Mouse (Mus musculus): ENCODE data around the gene Tmem135. TPM values are rescaled to one million over a fixed set of nuclear protein-coding genes. Genes with fewer than 3 reads are reported as not detected.

The Tmem135 gene
- polyA plus RNA-seq, 1 experiment from 2014 or later = 41.6 TPM

DNA sequence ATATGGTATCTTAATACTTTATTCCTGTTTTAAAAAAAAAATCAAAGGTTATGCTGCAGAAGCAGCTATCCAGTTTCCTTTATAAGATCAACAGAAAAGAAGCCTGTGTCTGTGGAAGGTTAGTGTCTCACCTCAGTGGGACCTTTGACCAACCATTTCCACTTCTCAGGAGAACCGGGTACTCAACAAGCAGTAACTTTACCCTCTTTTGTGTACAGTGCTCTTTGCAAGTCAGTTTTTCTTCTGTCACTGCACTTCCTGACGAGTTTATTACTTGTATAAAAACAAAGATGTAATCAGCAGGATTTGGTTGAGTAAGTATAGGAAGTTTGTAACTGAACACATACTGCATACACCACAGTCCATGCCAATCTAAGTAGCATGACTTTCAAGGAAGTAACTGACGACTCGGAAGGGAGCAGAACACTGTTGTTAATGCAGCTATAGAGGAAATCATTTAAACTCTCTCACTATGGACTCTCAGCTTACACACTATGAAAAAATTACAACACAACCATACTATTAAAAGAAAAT, 168.0 kb downstream of the Tmem135 start:
- Histone ChIP-seq H3K9ac (ENCODE audit: low read depth, low read length) (no peak overlapping the region), H3K4me1 (replicated peaks; ENCODE audit: insufficient read depth, low read length) (peaks cover 4% of the 10 kb centered on the region), H3K27me3 (ENCODE audit: insufficient read depth, low read length) (no peaks in the 10 kb centered on the region), H3K4me2 (ENCODE audit: low read length) (no peak overlapping the region), H3K36me3 (ENCODE audit: insufficient read depth, low read length) (no peaks in the 10 kb centered on the region), H3K27ac (0 out of 2 replicates have a peak overlapping the region, but pooled peaks have one; percentile 25), H3K4me3 (replicated peaks; ENCODE audit: low read depth, low read length) (no peak overlapping the region), H3K9me3 (replicated peaks; ENCODE audit: low read length) (no peaks in the 10 kb centered on the region)
- 8% methylated on average over 4 of the region's 4 CpGs for WGBS
- TF ChIP-seq CTCF (IDR thresholded peaks at IDR 0.05; ENCODE audit: low read depth) = no peak
- DNase-seq (ENCODE audit: low spot score) = peak; percentile 65
- ATAC-seq (replicated peaks; ENCODE audit: low FRiP score, low read depth) = no peak

DNA sequence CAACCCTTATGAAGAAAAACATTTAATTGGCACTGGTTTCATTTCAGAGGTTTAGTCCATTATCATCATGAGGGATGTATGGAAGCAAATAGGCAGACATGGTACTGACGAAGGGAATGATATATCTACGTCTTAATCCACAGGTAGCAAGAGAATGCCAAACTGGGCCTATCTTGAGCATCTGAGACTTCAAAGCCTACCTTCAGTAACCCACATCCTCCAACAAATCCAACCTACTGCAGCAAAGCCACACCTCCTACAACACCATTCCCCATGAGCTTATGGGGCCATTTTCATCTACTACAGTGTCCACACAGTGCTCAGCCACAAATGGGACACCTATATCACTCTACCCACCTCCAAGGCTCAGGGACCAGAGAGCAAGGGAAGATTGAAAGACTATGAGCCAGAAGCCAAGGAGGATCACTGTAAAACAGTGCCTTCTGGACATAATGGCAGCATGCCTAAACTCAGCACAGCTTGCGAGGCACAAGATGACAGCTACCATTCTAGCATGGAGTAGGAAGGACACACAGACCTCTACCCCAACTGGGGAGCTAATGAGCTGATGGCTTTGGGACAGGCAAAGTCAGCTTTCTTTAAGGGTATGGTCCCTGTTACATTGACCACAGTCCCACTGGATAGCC, 171.4 kb downstream of the Tmem135 start:
- ATAC-seq (replicated peaks; ENCODE audit: low FRiP score, low read depth) (no peak), DNase-seq (ENCODE audit: low spot score) (no peak)
- TF ChIP-seq CTCF (IDR thresholded peaks at IDR 0.05; ENCODE audit: low read depth) = no peak

DNA sequence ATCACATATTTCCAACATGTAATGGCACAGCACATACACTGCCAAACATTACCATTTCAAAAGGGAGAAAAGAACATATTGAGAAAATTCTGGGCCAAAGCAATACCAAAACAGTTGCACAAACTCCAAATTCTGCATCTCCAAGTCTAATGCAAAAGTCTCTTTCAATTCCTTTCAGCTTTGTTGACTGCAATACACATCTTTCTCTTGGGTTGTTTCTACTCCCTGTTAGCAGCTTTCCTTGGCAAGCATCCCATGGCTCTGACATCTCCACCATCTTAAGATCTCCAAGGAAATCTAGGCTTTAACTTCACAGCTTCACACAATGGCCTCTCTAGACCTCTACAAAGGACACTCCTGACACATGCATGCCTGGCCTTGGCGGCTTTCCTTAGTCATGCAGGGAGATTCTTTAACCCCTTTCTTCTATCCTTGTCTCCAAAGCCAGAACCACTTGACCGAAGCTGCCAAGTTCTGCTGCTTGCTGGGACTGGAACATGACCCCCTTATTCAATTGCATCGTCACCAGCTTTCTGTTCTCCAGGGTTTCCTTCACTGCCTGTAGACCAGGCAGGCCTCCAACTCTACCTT, 172.7 kb downstream of the Tmem135 start:
- Histone ChIP-seq H3K4me1 (replicated peaks; ENCODE audit: insufficient read depth, low read length) (peaks cover 4% of the 10 kb centered on the region), H3K36me3 (ENCODE audit: insufficient read depth, low read length) (no peaks in the 10 kb centered on the region), H3K27ac (no peak overlapping the region), H3K9me3 (replicated peaks; ENCODE audit: low read length) (no peaks in the 10 kb centered on the region), H3K4me3 (replicated peaks; ENCODE audit: low read depth, low read length) (no peak overlapping the region), H3K4me2 (ENCODE audit: low read length) (no peak overlapping the region), H3K9ac (ENCODE audit: low read depth, low read length) (no peak overlapping the region), H3K27me3 (ENCODE audit: insufficient read depth, low read length) (no peaks in the 10 kb centered on the region)
- no peak for ATAC-seq (replicated peaks; ENCODE audit: low FRiP score, low read depth)
- DNase-seq (ENCODE audit: low spot score) = no peak
- TF ChIP-seq CTCF (IDR thresholded peaks at IDR 0.05; ENCODE audit: low read depth) = no peak
- 82% methylated on average over 3 of the region's 3 CpGs for WGBS

More for the DNA sequence above, 171.4 kb downstream of the Tmem135 start:
- H3K4me2 ChIP-seq (ENCODE audit: low read length) = no peak overlapping the region
- no peaks in the 10 kb centered on the region for H3K9me3 ChIP-seq (replicated peaks; ENCODE audit: low read length)
- WGBS = 98% methylated on average over 3 of the region's 3 CpGs
- no peak overlapping the region for H3K9ac ChIP-seq (ENCODE audit: low read depth, low read length)
- no peak overlapping the region for H3K27ac ChIP-seq
- H3K27me3 ChIP-seq (ENCODE audit: insufficient read depth, low read length) = no peaks in the 10 kb centered on the region
- H3K4me3 ChIP-seq (replicated peaks; ENCODE audit: low read depth, low read length) = no peak overlapping the region
- peaks cover 4% of the 10 kb centered on the region for H3K4me1 ChIP-seq (replicated peaks; ENCODE audit: insufficient read depth, low read length)
- H3K36me3 ChIP-seq (ENCODE audit: insufficient read depth, low read length) = no peaks in the 10 kb centered on the region

DNA sequence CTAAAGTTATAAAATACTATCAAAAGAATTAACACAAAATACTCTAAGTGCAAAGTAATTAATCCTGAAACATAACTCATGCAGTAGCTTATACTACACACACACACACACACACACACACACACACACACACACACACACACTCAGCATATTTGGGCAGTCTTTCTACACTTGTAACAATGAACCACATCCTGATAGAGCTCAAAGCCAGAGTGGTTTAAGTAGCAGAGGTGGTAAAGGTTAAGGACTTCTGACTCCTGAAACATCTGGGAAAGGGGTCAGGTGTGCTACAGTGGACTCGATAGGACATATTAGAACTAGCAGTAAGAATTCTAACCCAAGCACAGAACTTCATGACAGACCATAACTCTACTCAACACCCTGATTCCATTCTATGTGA, 181.4 kb downstream of the Tmem135 start:
- Histone ChIP-seq H3K4me1 (replicated peaks; ENCODE audit: insufficient read depth, low read length) (peaks cover under 1% of the 10 kb centered on the region; the same call in 1 of the 2 replicates), H3K4me2 (ENCODE audit: low read length) (no peak overlapping the region), H3K36me3 (ENCODE audit: insufficient read depth, low read length) (no peaks in the 10 kb centered on the region), H3K27ac (no peak overlapping the region), H3K9me3 (replicated peaks; ENCODE audit: low read length) (no peaks in the 10 kb centered on the region), H3K9ac (ENCODE audit: low read depth, low read length) (no peak overlapping the region), H3K27me3 (ENCODE audit: insufficient read depth, low read length) (no peaks in the 10 kb centered on the region), H3K4me3 (replicated peaks; ENCODE audit: low read depth, low read length) (no peak overlapping the region)
- ATAC-seq (replicated peaks; ENCODE audit: low FRiP score, low read depth) = no peak
- WGBS = 36% methylated on average over 1 of the region's 1 CpGs
- DNase-seq (ENCODE audit: low spot score) = no peak
- no peak for TF ChIP-seq CTCF (IDR thresholded peaks at IDR 0.05; ENCODE audit: low read depth)

DNA sequence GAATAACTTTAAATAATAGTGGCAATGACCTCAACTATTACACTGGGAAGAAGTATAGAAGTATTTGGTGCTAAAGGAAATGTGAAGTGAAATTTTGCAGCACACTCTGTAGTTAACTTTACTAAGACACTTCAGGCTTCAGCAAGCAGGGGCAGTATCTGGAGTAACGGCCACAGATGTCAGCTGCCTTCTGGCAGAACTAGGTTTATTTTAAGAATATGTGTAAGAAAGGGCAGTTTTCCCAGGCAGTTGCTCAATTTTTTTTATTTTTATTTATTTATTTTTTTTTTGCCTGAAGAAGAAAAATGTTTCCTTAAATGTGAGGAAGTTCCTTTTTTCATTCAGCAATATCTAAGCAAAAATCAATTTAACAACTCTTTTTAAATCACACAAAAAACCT, 187.4 kb downstream of the Tmem135 start:
- H3K27me3 ChIP-seq (ENCODE audit: insufficient read depth, low read length) = no peaks in the 10 kb centered on the region
- WGBS = 29% methylated on average over 1 of the region's 1 CpGs
- H3K4me3 ChIP-seq (replicated peaks; ENCODE audit: low read depth, low read length) = no peak overlapping the region
- no peaks in the 10 kb centered on the region for H3K36me3 ChIP-seq (ENCODE audit: insufficient read depth, low read length)
- H3K27ac ChIP-seq = no peak overlapping the region
- H3K4me1 ChIP-seq (replicated peaks; ENCODE audit: insufficient read depth, low read length) = peaks cover 8% of the 10 kb centered on the region; the same call in 1 of the 2 replicates
- H3K9ac ChIP-seq (ENCODE audit: low read depth, low read length) = no peak overlapping the region
- H3K9me3 ChIP-seq (replicated peaks; ENCODE audit: low read length) = no peaks in the 10 kb centered on the region
- no peak overlapping the region for H3K4me2 ChIP-seq (ENCODE audit: low read length)
- DNase-seq (ENCODE audit: low spot score) (peak; percentile 44), ATAC-seq (replicated peaks; ENCODE audit: low FRiP score, low read depth) (no peak)
- TF ChIP-seq CTCF (IDR thresholded peaks at IDR 0.05; ENCODE audit: low read depth) = no peak

DNA sequence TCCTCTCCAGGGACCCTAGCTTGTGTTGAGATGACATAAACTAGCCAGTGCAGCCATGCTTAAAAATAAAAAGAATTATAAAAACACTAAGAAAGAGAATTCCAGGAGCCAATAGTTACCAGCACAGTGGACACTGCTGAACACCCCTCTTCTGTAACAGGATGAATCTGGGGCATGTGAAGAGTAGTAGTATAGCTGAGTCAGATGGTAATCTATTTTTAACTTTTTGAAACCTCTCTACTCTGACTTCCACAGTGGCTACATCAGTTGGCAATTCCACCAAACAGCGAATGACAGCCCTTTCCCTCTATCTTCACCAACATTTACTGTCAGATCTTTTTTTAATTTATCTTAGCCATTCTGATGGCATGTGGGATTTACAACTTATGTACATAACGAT, 187.9 kb downstream of the Tmem135 start:
- no peak overlapping the region for H3K4me2 ChIP-seq (ENCODE audit: low read length)
- no peak for TF ChIP-seq CTCF (IDR thresholded peaks at IDR 0.05; ENCODE audit: low read depth)
- WGBS = 58% methylated on average over 2 of the region's 2 CpGs
- no peak overlapping the region for H3K4me3 ChIP-seq (replicated peaks; ENCODE audit: low read depth, low read length)
- DNase-seq (ENCODE audit: low spot score) (no peak), ATAC-seq (replicated peaks; ENCODE audit: low FRiP score, low read depth) (no peak)
- 0 out of 2 replicates have a peak overlapping the region, but pooled peaks have one; percentile 10 for H3K27ac ChIP-seq
- no peak overlapping the region for H3K9ac ChIP-seq (ENCODE audit: low read depth, low read length)
- H3K36me3 ChIP-seq (ENCODE audit: insufficient read depth, low read length) = no peaks in the 10 kb centered on the region
- H3K4me1 ChIP-seq (replicated peaks; ENCODE audit: insufficient read depth, low read length) = peaks cover 8% of the 10 kb centered on the region; the same call in 1 of the 2 replicates
- H3K27me3 ChIP-seq (ENCODE audit: insufficient read depth, low read length) = no peaks in the 10 kb centered on the region
- no peaks in the 10 kb centered on the region for H3K9me3 ChIP-seq (replicated peaks; ENCODE audit: low read length)

Data from kidney, postnatal 0 days (tissue).